Mouse (Mus musculus) cerebellum, postnatal 14 days (tissue): ENCODE data around the gene Slc29a3.

Experiments
- DNase-seq, 2 experiments: peaks; one replicate each; pipeline ENCODE4 v3.0.0; 2021; ENCODE audit warnings: mixed read lengths in 2 of 2

The Slc29a3 gene

GRCm38 (mm10) chr10:60752040-60753020 lies at the start of gene Slc29a3:
Slc29a3 (minus strand) TSS chr10:60752794.
- DNase-seq, result peak; percentile 90 to 96

- no peak for DNase-seq
Measured at GRCm38 (mm10) chr10:60801898-60802412, 49.4 kb upstream of the Slc29a3 start.

- DNase-seq, result peak in 1 of 2 experiments; percentile 18
Measured at GRCm38 (mm10) chr10:60801168-60801897, 48.7 kb upstream of the Slc29a3 start.

- no peak for DNase-seq
Measured at GRCm38 (mm10) chr10:60800295-60801167, 47.9 kb upstream of the Slc29a3 start.

GRCm38 (mm10) chr10:60797682-60798422 lies 45.3 kb upstream of the Slc29a3 start:
- DNase-seq, result peak in 1 of 2 experiments; percentile 31

GRCm38 (mm10) chr10:60796474-60796873 lies 43.9 kb upstream of the Slc29a3 start:
- no peak for DNase-seq

- no peak for DNase-seq
Measured at GRCm38 (mm10) chr10:60796028-60796427, 43.4 kb upstream of the Slc29a3 start.

- no peak for DNase-seq
Measured at GRCm38 (mm10) chr10:60794792-60795191, 42.2 kb upstream of the Slc29a3 start.

GRCm38 (mm10) chr10:60794374-60794773 lies 41.8 kb upstream of the Slc29a3 start:
- DNase-seq, result peak in 1 of 2 experiments; percentile 27

- DNase-seq, result no peak
Measured at GRCm38 (mm10) chr10:60792841-60793240, 40.2 kb upstream of the Slc29a3 start.

- DNase-seq, result no peak
Measured at GRCm38 (mm10) chr10:60792365-60792764, 39.8 kb upstream of the Slc29a3 start.

- DNase-seq, result no peak
Measured at GRCm38 (mm10) chr10:60790912-60791311, 38.3 kb upstream of the Slc29a3 start.

- DNase-seq, result peak; percentile 53 to 54
Measured at GRCm38 (mm10) chr10:60787303-60788074, 34.9 kb upstream of the Slc29a3 start.

- no peak for DNase-seq
Measured at GRCm38 (mm10) chr10:60783608-60784007, 31.0 kb upstream of the Slc29a3 start.

- peak; percentile 90 to 94 for DNase-seq
Measured at GRCm38 (mm10) chr10:60779628-60780027, 27.0 kb upstream of the Slc29a3 start.

GRCm38 (mm10) chr10:60778542-60778941 lies 25.9 kb upstream of the Slc29a3 start:
- peak; percentile 76 to 81 for DNase-seq

- peak in 1 of 2 experiments; percentile 80 for DNase-seq
Measured at GRCm38 (mm10) chr10:60775473-60775872, 22.9 kb upstream of the Slc29a3 start.

- no peak for DNase-seq
Measured at GRCm38 (mm10) chr10:60774616-60775015, 22.0 kb upstream of the Slc29a3 start.

- DNase-seq, result no peak
Measured at GRCm38 (mm10) chr10:60770855-60771254, 18.3 kb upstream of the Slc29a3 start.

GRCm38 (mm10) chr10:60768614-60769013 lies 16.0 kb upstream of the Slc29a3 start:
- DNase-seq, result no peak

- no peak for DNase-seq
Measured at GRCm38 (mm10) chr10:60767400-60767799, 14.8 kb upstream of the Slc29a3 start.
